Mouse (Mus musculus): ENCODE data around the gene Mvb12a.
"Not testable (repeated sequence)": the region's sequence is repeated elsewhere in the genome, so short reads cannot be mapped to it uniquely, and the experiment has no call there.

The Mvb12a gene

GRCm38 (mm10) chr8:71527162-71527870 lies 15.4 kb upstream of the Mvb12a start:
- DNase-seq = no peak

- DNase-seq = peak; percentile 61 to 66
Measured at GRCm38 (mm10) chr8:71528362-71529073, 14.2 kb upstream of the Mvb12a start.

- DNase-seq = not testable (repeated sequence)
Measured at GRCm38 (mm10) chr8:71530735-71531467, 11.8 kb upstream of the Mvb12a start.

GRCm38 (mm10) chr8:71534263-71534810 lies 8.4 kb upstream of the Mvb12a start:
- no peak for DNase-seq

GRCm38 (mm10) chr8:71535663-71536062 lies 7.1 kb upstream of the Mvb12a start:
- no peak for DNase-seq

- DNase-seq = peak; percentile 96
Measured at GRCm38 (mm10) chr8:71537028-71537867, 5.5 kb upstream of the Mvb12a start, which contains the start of gene Bst2. Gene Bst2 (minus strand): TSS chr8:71537456.

GRCm38 (mm10) chr8:71543755-71544154 lies 1.0 kb downstream of the Mvb12a start:
- DNase-seq = no peak

- no peak for DNase-seq
Measured at GRCm38 (mm10) chr8:71545053-71545452, 2.3 kb downstream of the Mvb12a start.

- no peak for DNase-seq
Measured at GRCm38 (mm10) chr8:71547590-71547989, 4.9 kb downstream of the Mvb12a start.

GRCm38 (mm10) chr8:71550754-71551153 lies 8.0 kb downstream of the Mvb12a start:
- no peak for DNase-seq

- no peak for DNase-seq
Measured at GRCm38 (mm10) chr8:71552770-71553169, 10.0 kb downstream of the Mvb12a start.

- DNase-seq = no peak
Measured at GRCm38 (mm10) chr8:71554001-71554400, 11.3 kb downstream of the Mvb12a start.

- DNase-seq = no peak
Measured at GRCm38 (mm10) chr8:71554644-71555043, 11.9 kb downstream of the Mvb12a start.

GRCm38 (mm10) chr8:71558071-71558957 lies 15.6 kb downstream of the Mvb12a start, which contains the start of gene Tmem221:
Gene Tmem221 (minus strand): TSS chr8:71558871.
- no peak for DNase-seq

GRCm38 (mm10) chr8:71558958-71559690 lies 16.4 kb downstream of the Mvb12a start:
- DNase-seq = peak; percentile 85 to 89

GRCm38 (mm10) chr8:71560071-71560470 lies 17.3 kb downstream of the Mvb12a start:
- no peak for DNase-seq

- DNase-seq = no peak
Measured at GRCm38 (mm10) chr8:71560765-71561164, 18.0 kb downstream of the Mvb12a start.

GRCm38 (mm10) chr8:71561401-71561800 lies 18.7 kb downstream of the Mvb12a start:
- peak; percentile 59 to 63 for DNase-seq

- DNase-seq = peak; percentile 72 to 84
Measured at GRCm38 (mm10) chr8:71562751-71563150, 20.0 kb downstream of the Mvb12a start.

- DNase-seq = no peak
Measured at GRCm38 (mm10) chr8:71563992-71564391, 21.3 kb downstream of the Mvb12a start.

All from lung, adult 18-20 months (tissue).